Mouse (Mus musculus): Measurements from ENCODE around the gene Olfr1257.
"Not testable (repeated sequence)": the region's sequence is repeated elsewhere in the genome, so short reads cannot be mapped to it uniquely, and the experiment has no call there.

Olfr1257 gene

DNA sequence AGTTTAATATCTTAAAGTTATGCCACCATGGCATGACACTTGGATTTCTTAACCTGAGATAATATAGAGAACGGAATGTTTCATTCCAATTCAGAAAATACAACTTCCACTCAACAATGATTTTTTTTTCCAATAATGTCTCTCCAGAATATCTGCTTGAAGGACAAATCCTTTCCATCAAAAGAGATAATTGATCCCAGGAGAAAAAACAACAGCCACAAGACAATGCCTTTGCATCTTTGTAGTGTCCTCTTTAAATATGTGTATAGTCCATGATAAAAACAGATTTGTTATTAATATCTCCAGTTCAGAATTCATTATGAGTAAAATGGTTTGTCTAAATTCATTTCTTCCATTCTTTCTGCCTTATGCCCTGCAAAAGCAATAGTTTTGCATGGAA is at the start of gene Olfr1257:
TSS of gene Olfr1257 (plus strand) at position 301 of the 400 bp plus-strand sequence.
- no peak for DNase-seq

DNA sequence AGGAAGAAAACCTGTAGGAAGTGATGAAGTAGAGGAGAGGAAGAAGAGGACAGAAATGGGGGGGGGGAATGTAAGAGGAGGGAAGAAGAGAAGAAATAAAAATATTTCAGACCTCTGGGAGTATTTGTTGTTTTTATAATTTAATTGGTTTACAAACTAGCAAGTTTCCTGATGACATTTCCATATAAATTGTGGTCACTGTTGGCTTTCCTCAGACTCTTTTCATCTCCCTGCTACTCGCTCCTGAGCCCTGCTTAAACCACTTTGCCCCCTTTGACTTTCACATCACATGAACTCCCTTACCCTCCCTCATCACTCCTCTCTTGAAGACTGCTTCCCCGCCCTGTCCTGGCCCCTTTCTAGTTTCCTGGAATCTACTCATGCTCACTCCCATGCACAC is 36.8 kb upstream of the Olfr1257 start, which contains the start of gene Olfr1256:
TSS of gene Olfr1256 (minus strand) at position 101 of the 400 bp plus-strand sequence.
- DNase-seq, result no peak

DNA sequence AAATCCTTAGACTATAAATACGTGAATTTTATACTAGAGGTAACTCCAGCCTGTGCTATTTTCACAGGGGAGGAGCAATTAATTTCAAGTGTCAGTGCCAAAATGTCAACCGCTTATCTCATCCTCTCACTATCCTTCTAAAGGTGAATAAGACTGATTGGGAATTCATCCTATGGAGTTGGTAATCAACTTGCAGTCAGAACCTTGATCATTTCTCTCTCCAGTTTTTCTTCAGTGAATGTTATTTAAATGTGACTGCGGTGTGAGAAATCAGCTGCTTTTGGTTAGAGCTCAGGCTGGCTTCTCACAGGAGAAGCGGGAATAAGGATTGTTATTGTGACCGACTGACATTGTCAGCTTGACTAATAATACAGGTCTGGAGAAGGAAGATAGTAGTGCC is 30.1 kb upstream of the Olfr1257 start, which contains the start of gene Olfr48:
TSS of gene Olfr48 (minus strand) at position 101 of the 400 bp plus-strand sequence.
- DNase-seq, result no peak

GRCm38 (mm10) chr2:89849230-89849629 is 29.0 kb upstream of the Olfr1257 start:
- DNase-seq, result no peak

- not testable (repeated sequence) for DNase-seq
These were observed 34.4 kb downstream of the Olfr1257 start for GRCm38 (mm10) chr2:89912616-89913015.

GRCm38 (mm10) chr2:89927009-89927408 is 48.8 kb downstream of the Olfr1257 start, which contains the start of gene Olfr1258:
Gene Olfr1258, plus strand, starts transcription at chr2:89927309.
- DNase-seq, result no peak
